Mouse (Mus musculus): ENCODE results near the gene Hrc. TPM values are rescaled to one million over a fixed set of nuclear protein-coding genes. Genes with fewer than 3 reads are reported as not detected.

Gene Hrc
- not detected in 2 replicates for polyA plus RNA-seq (2012)

- Histone ChIP-seq H3K4me1 (ENCODE audit: control insufficient read depth) (peaks cover 35% of the 10 kb centered on the region), H3K4me3 (replicated peaks) (no peak within 1 kb of the TSS), H3K36me3 (ENCODE audit: control insufficient read depth) (no peaks in the 10 kb centered on the region), H3K27me3 (ENCODE audit: control insufficient read depth) (peaks cover 80% of the 10 kb centered on the region), H3K9me3 (ENCODE audit: control insufficient read depth, low read length) (no peaks in the 10 kb centered on the region; the same call in 1 of the 2 replicates)
- TF ChIP-seq GATA1 (IDR thresholded peaks at IDR 0.05; ENCODE audit: low read length) = no peak
- TF ChIP-seq TAL1 (IDR thresholded peaks at IDR 0.05; ENCODE audit: low read length) = no peak
Measured at GRCm38 (mm10) chr7:45335056-45335455, at the start of gene Hrc. Hrc (plus strand) TSS chr7:45335290.

- H3K36me3 ChIP-seq (ENCODE audit: control insufficient read depth) = no peaks in the 10 kb centered on the region
- TF ChIP-seq TAL1 (IDR thresholded peaks at IDR 0.05; ENCODE audit: low read length) (no peak), GATA1 (IDR thresholded peaks at IDR 0.05; ENCODE audit: low read length) (no peak)
- H3K4me1 ChIP-seq (ENCODE audit: control insufficient read depth) = no peaks in the 10 kb centered on the region
- H3K4me3 ChIP-seq (replicated peaks) = no peak overlapping the region
- no peaks in the 10 kb centered on the region for H3K9me3 ChIP-seq (ENCODE audit: control insufficient read depth, low read length)
- H3K27me3 ChIP-seq (ENCODE audit: control insufficient read depth) = no peaks in the 10 kb centered on the region
Measured at GRCm38 (mm10) chr7:45286486-45286885, 48.6 kb upstream of the Hrc start.

GRCm38 (mm10) chr7:45296626-45297025 lies 38.5 kb upstream of the Hrc start:
- no peaks in the 10 kb centered on the region for H3K4me1 ChIP-seq (ENCODE audit: control insufficient read depth)

GRCm38 (mm10) chr7:45297563-45297962 lies 37.5 kb upstream of the Hrc start:
- TF ChIP-seq TAL1 (IDR thresholded peaks at IDR 0.05; ENCODE audit: low read length) (no peak), GATA1 (IDR thresholded peaks at IDR 0.05; ENCODE audit: low read length) (no peak)
- Histone ChIP-seq H3K4me1 (ENCODE audit: control insufficient read depth) (no peaks in the 10 kb centered on the region), H3K9me3 (ENCODE audit: control insufficient read depth, low read length) (no peaks in the 10 kb centered on the region), H3K27me3 (ENCODE audit: control insufficient read depth) (no peaks in the 10 kb centered on the region; the same call in 1 of the 2 replicates), H3K4me3 (replicated peaks) (no peak overlapping the region), H3K36me3 (ENCODE audit: control insufficient read depth) (no peaks in the 10 kb centered on the region)

More at GRCm38 (mm10) chr7:45296626-45297025, 38.5 kb upstream of the Hrc start:
- Histone ChIP-seq H3K4me3 (replicated peaks) (no peak overlapping the region), H3K36me3 (ENCODE audit: control insufficient read depth) (no peaks in the 10 kb centered on the region), H3K27me3 (ENCODE audit: control insufficient read depth) (no peaks in the 10 kb centered on the region; the same call in 1 of the 2 replicates), H3K9me3 (ENCODE audit: control insufficient read depth, low read length) (no peaks in the 10 kb centered on the region)
- no peak for TF ChIP-seq GATA1 (IDR thresholded peaks at IDR 0.05; ENCODE audit: low read length)
- no peak for TF ChIP-seq TAL1 (IDR thresholded peaks at IDR 0.05; ENCODE audit: low read length)

DNA sequence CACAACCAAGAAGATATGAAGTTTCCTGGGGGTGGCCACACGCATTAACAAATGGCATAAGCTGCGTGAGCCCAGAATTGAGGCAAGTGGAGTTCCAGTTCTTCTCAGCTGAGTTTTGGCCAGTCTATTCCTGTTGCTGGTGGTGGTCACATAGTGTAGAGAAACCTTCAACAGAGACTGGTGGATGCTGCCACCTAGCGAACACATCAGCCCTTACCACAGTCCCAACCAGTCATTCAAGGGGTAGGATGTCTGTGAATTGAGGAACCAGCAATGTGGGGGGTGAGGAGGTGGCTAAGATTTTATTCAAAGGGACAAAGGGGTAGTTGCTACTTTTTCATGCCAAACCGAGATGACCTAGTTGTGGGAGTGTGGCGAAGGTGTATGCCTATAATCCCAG lies 35.3 kb upstream of the Hrc start:
- TF ChIP-seq GATA1 (IDR thresholded peaks at IDR 0.05; ENCODE audit: low read length) (no peak), TAL1 (IDR thresholded peaks at IDR 0.05; ENCODE audit: low read length) (no peak)
- Histone ChIP-seq H3K36me3 (ENCODE audit: control insufficient read depth) (no peaks in the 10 kb centered on the region), H3K9me3 (ENCODE audit: control insufficient read depth, low read length) (no peaks in the 10 kb centered on the region), H3K4me3 (replicated peaks) (no peak overlapping the region), H3K4me1 (ENCODE audit: control insufficient read depth) (no peaks in the 10 kb centered on the region; the same call in 1 of the 2 replicates), H3K27me3 (ENCODE audit: control insufficient read depth) (no peaks in the 10 kb centered on the region; the same call in 1 of the 2 replicates)

DNA sequence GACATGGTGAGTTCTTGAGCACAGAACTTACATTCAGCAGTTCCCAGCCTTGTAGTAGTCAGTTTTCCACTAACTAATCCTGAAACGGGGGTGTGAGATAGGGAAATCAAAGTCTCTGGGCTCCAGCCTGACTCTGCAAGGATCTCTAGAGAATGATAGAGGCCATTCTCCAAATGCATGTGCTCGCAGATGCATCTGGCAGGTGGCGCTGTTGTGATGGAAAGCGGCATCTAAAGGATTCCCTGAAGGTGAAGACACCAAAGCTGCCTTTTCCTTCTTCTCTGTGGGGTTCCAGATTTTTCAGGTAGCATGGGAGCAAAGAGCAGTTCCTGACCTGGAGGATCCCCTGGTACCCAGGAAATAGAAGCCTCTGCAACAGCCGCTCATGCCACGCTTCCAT lies 34.8 kb upstream of the Hrc start:
- TF ChIP-seq GATA1 (IDR thresholded peaks at IDR 0.05; ENCODE audit: low read length) (no peak), TAL1 (IDR thresholded peaks at IDR 0.05; ENCODE audit: low read length) (no peak)
- Histone ChIP-seq H3K27me3 (ENCODE audit: control insufficient read depth) (no peaks in the 10 kb centered on the region; the same call in 1 of the 2 replicates), H3K4me3 (replicated peaks) (no peak overlapping the region), H3K9me3 (ENCODE audit: control insufficient read depth, low read length) (no peaks in the 10 kb centered on the region), H3K36me3 (ENCODE audit: control insufficient read depth) (no peaks in the 10 kb centered on the region), H3K4me1 (ENCODE audit: control insufficient read depth) (peaks cover 2% of the 10 kb centered on the region; the same call in 1 of the 2 replicates)

GRCm38 (mm10) chr7:45302626-45303025 lies 32.5 kb upstream of the Hrc start:
- Histone ChIP-seq H3K4me1 (ENCODE audit: control insufficient read depth) (peaks cover 2% of the 10 kb centered on the region; the same call in 1 of the 2 replicates), H3K36me3 (ENCODE audit: control insufficient read depth) (no peaks in the 10 kb centered on the region), H3K9me3 (ENCODE audit: control insufficient read depth, low read length) (no peaks in the 10 kb centered on the region), H3K27me3 (ENCODE audit: control insufficient read depth) (no peaks in the 10 kb centered on the region; the same call in 1 of the 2 replicates), H3K4me3 (replicated peaks) (no peak overlapping the region)
- TF ChIP-seq GATA1 (IDR thresholded peaks at IDR 0.05; ENCODE audit: low read length) (no peak), TAL1 (IDR thresholded peaks at IDR 0.05; ENCODE audit: low read length) (no peak)

DNA sequence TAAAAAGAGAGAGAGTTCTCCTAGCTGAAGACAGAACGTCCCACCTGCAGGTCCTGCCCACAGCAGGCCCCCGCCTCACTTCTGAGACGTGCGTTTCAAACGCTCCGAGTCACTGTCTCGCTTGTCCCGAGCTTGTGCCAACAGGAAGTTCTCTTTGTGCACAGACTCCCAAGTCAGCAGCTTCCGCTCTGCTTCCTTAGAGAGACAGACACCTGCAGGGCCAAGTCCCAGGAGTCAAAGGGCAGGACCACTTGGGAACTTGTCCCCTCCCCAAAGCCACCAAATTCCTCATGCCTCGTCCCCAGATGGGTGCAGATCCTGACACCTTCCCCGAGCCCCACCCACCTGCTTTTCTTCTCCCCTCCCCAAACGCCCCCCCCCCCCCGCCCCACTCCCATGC lies 30.2 kb upstream of the Hrc start:
- no peaks in the 10 kb centered on the region for H3K9me3 ChIP-seq (ENCODE audit: control insufficient read depth, low read length)
- H3K4me3 ChIP-seq (replicated peaks) = no peak overlapping the region
- TF ChIP-seq GATA1 (IDR thresholded peaks at IDR 0.05; ENCODE audit: low read length) (no peak), TAL1 (IDR thresholded peaks at IDR 0.05; ENCODE audit: low read length) (no peak)

DNA sequence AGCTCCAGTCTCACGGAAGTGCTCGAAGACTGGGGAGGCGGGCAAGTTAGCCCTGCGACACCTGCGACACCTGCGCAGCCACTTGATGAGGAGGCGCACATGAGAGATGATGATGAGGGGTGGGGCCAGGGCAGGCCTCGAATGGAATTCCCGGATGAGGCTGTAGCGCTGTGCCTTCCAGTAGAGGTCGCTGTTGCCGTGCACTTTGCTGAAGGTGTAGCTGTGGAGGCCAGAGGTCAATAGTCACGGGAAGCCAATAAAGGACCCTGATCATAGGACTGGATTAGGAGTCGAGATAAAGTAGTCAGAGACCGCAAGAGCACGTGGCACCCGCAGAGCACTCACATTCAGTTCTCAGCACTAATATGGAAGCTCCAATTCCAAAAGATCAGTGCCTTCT lies 29.8 kb upstream of the Hrc start:
- Histone ChIP-seq H3K4me3 (replicated peaks) (no peak overlapping the region), H3K36me3 (ENCODE audit: control insufficient read depth) (no peaks in the 10 kb centered on the region), H3K4me1 (ENCODE audit: control insufficient read depth) (peaks cover 2% of the 10 kb centered on the region; the same call in 1 of the 2 replicates), H3K9me3 (ENCODE audit: control insufficient read depth, low read length) (no peaks in the 10 kb centered on the region), H3K27me3 (ENCODE audit: control insufficient read depth) (no peaks in the 10 kb centered on the region; the same call in 1 of the 2 replicates)
- no peak for TF ChIP-seq GATA1 (IDR thresholded peaks at IDR 0.05; ENCODE audit: low read length)
- no peak for TF ChIP-seq TAL1 (IDR thresholded peaks at IDR 0.05; ENCODE audit: low read length)

More for the DNA sequence above, 30.2 kb upstream of the Hrc start:
- Histone ChIP-seq H3K36me3 (ENCODE audit: control insufficient read depth) (no peaks in the 10 kb centered on the region), H3K4me1 (ENCODE audit: control insufficient read depth) (peaks cover 2% of the 10 kb centered on the region; the same call in 1 of the 2 replicates), H3K27me3 (ENCODE audit: control insufficient read depth) (no peaks in the 10 kb centered on the region; the same call in 1 of the 2 replicates)
